Mouse (Mus musculus) embryonic stem cell, embryonic (primary cell): ENCODE data around the gene Gm12830.

Experiments
- CTCF ChIA-PET, 4 experiments: fragments of 300-600 bp in 2 of 4; fragments of 350-600 bp in 2 of 4; sonication (Branson Sonifier 250); formaldehyde crosslinking; loops; one replicate each; lab custom pipeline; 2022; ENCODE audit warnings: inconsistent platforms in 2 of 4; lab: Charles Lee
- POLR2A ChIA-PET, 4 experiments: fragments of 300-600 bp in 2 of 4; fragments of 350-600 bp in 2 of 4; sonication (Branson Sonifier 250); formaldehyde crosslinking; loops; one replicate each; lab custom pipeline; 2022; ENCODE audit warnings: antibody characterized with exemption in 4 of 4, inconsistent platforms in 1 of 4; lab: Charles Lee

Gene Gm12830

GRCm38 (mm10) chr4:114841336-114841920 lies 19.9 kb downstream of the Gm12830 start:
- ChIA-PET CTCF (no interaction called here), POLR2A (no interaction called here)

DNA sequence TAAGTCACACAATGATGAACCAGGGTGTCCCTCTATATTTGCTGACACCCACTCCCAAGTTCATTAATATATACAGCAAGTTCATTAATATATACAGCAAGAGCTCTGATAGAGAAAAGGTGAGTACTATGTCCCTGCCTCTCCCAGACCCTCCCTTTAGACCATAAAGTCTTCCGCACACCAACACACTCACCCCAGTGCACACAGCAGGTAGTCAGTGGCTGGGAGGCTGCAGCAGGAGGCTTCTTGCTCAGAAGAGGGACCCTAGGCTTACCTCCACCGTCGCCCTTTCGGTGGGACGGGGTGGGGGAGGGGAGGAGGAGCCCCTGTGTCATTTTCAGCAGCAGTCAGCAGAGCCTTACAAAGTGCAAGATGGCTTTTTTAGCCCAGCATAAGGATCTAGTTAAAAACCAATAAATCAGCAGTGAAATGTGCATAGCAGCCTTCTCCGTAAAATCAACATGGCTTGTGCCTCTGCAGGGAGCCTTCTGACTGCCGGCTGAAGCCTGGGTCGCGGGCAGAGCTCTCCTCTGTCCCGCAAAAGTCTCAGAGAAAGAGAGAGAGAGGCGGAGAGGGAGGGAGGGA lies 20.9 kb downstream of the Gm12830 start:
- ChIA-PET CTCF (interaction anchor here in 1 of 4 experiments (0.8 to 1.0 kb wide), 2 partner anchors 66 to 177 kb away, joined by 5 read pairs; partner anchors contain the start of gene Foxd2), POLR2A (interaction anchor here in 2 of 4 experiments (1.0 kb wide), 2 partner anchors 34 to 65 kb away, joined by 3 read pairs; no protein-coding TSS in a partner anchor)

DNA sequence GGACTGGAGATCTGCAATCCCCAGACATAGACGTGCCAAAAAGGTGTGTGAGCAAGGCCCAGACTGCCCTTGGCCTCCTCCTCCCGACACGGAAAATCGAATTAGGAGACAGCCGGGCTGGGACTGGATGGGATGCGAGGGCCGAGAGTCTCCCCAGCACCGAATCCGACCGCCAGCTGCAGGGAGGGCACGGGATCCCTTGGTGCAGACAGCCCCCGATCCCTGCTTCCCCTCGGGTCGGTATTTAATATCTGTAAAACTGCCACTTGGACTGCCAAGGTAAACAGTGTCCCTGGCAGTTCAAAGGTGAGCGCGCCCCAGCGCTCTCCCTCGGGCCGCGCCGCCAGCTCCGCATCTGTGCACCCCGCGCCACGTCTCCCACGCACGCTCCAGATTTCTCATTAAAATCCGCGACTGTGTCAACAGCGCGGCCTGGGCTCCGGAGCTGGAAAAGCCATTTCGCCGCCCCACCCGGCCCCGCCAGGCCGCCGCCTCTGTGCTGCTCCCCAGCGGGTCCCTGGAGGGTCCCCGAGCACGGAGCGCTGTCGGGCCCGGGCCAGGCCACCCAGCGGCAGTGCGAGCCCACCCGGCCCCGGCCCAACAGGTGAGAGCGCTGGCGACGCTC lies 21.7 kb downstream of the Gm12830 start:
- ChIA-PET CTCF (interaction anchor here in 3 of 4 experiments (0.6 to 1.0 kb wide), 4 partner anchors 66 to 463 kb away, joined by 3 to 9 read pairs (median 5); partner anchors contain the start of gene Foxd2 (in 1 of the 3)), POLR2A (interaction anchor here in 3 of 4 experiments (0.6 to 1.0 kb wide), 3 partner anchors 33 to 64 kb away, joined by 3 read pairs; no protein-coding TSS in a partner anchor)

- POLR2A ChIA-PET: no interaction called here
Measured at GRCm38 (mm10) chr4:114844600-114844999, 23.1 kb downstream of the Gm12830 start.

DNA sequence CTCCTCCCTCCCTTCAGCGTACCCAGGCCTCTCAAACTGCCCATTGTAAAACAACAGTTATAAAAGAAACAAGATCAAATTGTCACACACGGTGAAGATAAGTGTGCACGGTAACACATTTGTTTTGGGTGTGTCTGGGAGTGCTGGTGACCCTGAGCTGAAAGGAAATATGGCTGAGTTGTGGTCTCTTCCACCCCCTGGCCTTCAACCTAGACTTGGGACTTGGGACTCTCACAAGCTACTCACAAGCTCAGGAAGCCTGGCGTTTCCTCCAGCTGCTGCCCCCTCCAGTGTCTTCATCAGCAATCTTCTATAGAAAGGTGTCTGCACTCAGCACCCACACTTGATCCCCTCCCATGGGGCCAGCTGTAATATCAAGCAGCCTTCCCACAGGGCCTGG lies 24.1 kb downstream of the Gm12830 start:
- ChIA-PET CTCF (interaction anchor here in 2 of 4 experiments (0.6 to 1.1 kb wide), 2 partner anchors 197 to 1090 kb away, joined by 3 to 4 read pairs; no protein-coding TSS in a partner anchor), POLR2A (interaction anchor here in 1 of 4 experiments (1.2 kb wide), 1 partner anchor 14 kb away, joined by 4 read pairs; no protein-coding TSS in a partner anchor)

More at GRCm38 (mm10) chr4:114844600-114844999, 23.1 kb downstream of the Gm12830 start:
- CTCF ChIA-PET: interaction anchor here in 3 of 4 experiments (0.6 kb wide), 3 partner anchors 42 to 241 kb away, joined by 3 to 4 read pairs (median 4); no protein-coding TSS in a partner anchor

- CTCF ChIA-PET: interaction anchor here in 1 of 4 experiments (1.1 kb wide), 1 partner anchor 198 kb away, joined by 4 read pairs; no protein-coding TSS in a partner anchor
- POLR2A ChIA-PET: interaction anchor here in 1 of 4 experiments (1.2 kb wide), 1 partner anchor 15 kb away, joined by 4 read pairs; no protein-coding TSS in a partner anchor
Measured at GRCm38 (mm10) chr4:114846723-114847122, 25.2 kb downstream of the Gm12830 start.

GRCm38 (mm10) chr4:114853968-114854367 lies 32.4 kb downstream of the Gm12830 start:
- POLR2A ChIA-PET: interaction anchor here in 1 of 4 experiments (0.5 to 0.6 kb wide), 2 partner anchors 136 to 1484 kb away, joined by 4 read pairs; no protein-coding TSS in a partner anchor
- CTCF ChIA-PET: no interaction called here

DNA sequence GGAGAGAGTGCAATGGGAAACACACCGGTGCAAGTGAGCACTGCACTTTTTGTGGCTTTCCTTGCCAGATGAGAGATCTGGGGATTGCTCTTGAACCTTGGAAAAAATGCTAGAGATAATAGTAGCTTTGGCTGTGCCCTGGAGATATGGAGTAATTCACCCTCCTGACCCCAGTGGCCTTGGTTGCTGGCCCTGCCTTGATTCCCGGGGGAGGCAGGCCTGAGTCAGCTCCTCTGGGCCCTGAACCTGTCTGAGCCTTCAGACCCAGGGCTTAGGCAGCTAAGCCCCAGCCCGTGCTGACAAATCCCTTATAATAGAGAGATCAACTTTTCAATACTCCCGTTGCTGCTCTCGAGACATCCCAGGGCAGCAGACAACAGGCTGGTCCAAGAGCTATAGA lies 36.9 kb downstream of the Gm12830 start:
- CTCF ChIA-PET: no interaction called here
- POLR2A ChIA-PET: no interaction called here

DNA sequence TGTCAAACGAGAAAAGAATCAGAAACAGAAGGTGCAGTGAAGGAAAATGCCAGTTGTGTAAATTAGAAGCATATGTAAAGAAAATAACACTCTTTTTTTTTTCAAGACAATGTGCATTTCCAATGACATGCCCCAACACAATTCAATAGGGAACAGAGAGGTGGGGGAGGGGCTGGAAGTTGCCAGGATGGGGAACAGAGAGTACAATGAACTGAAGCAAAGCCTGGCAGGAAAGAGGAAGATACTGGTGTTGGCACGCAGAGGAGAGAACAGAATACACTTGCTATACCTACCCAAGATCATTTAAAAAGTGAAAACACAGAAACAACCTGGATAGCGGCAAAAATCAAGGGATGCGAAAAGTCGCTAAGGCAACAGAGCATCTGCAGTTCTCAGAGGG lies 41.6 kb downstream of the Gm12830 start:
- POLR2A ChIA-PET: no interaction called here
- CTCF ChIA-PET: interaction anchor here in 1 of 4 experiments (0.9 kb wide), 1 partner anchor 13 kb away, joined by 3 read pairs; no protein-coding TSS in a partner anchor

GRCm38 (mm10) chr4:114869765-114870490 lies 48.4 kb downstream of the Gm12830 start:
- CTCF ChIA-PET: no interaction called here
- POLR2A ChIA-PET: no interaction called here

GRCm38 (mm10) chr4:114876441-114876972 lies 55.0 kb downstream of the Gm12830 start:
- ChIA-PET CTCF (interaction anchor here in 1 of 4 experiments (1.4 to 1.5 kb wide), 2 partner anchors 13 to 33 kb away, joined by 3 to 5 read pairs; partner anchors contain the start of gene Foxd2), POLR2A (interaction anchor here in 2 of 4 experiments (1.1 kb wide), 2 partner anchors 9 to 33 kb away, joined by 3 read pairs; no protein-coding TSS in a partner anchor)

DNA sequence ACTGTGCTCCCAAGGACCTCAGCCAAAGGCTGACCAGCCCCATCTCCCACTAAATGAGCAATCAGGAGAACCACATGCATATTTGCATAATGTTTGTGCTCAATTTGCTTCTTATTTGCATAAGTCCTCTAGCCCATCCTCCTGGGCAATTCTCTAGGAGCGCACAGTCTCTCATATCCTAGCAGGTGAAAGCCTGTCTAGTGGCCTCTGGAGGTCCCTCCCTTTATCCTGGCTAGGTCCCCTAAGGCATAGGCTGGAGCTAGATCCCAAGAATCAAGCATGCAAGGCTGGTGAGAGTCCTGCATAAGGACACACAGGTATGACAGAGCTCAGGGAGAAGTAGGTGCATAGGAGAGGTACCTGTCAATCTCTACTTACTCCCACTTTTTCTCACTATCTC lies 60.7 kb downstream of the Gm12830 start:
- ChIA-PET POLR2A (no interaction called here), CTCF (no interaction called here)

DNA sequence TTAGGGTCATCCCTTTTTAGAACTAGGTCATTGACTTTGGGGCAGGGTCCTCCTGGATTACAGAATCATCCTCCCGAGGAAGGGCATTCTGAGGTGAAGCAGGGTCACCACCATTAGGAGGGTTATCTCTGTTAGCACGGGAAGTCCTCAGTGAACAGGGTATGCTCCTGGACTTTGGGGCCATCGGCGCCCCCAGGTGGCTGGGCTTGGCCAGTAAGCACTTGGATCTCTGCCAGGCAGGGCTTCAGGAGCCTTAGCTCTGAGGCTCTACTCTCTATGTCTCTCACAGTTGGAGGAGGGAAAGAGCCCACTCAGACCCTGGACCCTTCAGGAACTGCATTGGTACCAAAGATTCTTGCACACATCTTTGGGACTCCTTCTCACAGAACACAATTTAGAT lies 76.3 kb downstream of the Gm12830 start:
- POLR2A ChIA-PET: no interaction called here

GRCm38 (mm10) chr4:114899885-114900284 lies 78.4 kb downstream of the Gm12830 start:
- ChIA-PET POLR2A (interaction anchor here in 1 of 4 experiments (0.8 to 1.0 kb wide), 3 partner anchors 9 to 13 kb away, joined by 3 read pairs; partner anchors contain the start of gene Foxd2), CTCF (interaction anchor here in 3 of 4 experiments (0.9 to 1.6 kb wide), 5 partner anchors 9 to 234 kb away, joined by 3 to 8 read pairs (median 3); partner anchors contain the start of gene Foxd2 (in 2 of the 3))

More for the DNA sequence above, 76.3 kb downstream of the Gm12830 start:
- CTCF ChIA-PET: interaction anchor here in 1 of 4 experiments (2.3 kb wide), 1 partner anchor 232 kb away, joined by 10 read pairs; no protein-coding TSS in a partner anchor

GRCm38 (mm10) chr4:114900866-114901642 lies 79.5 kb downstream of the Gm12830 start:
- POLR2A ChIA-PET: interaction anchor here in 1 of 4 experiments (0.8 kb wide), 1 partner anchor 8 kb away, joined by 3 read pairs; the partner anchor contains the start of gene Foxd2
- CTCF ChIA-PET: interaction anchor here in 1 of 4 experiments (0.9 to 1.6 kb wide), 3 partner anchors 8 to 235 kb away, joined by 3 to 8 read pairs (median 7); partner anchors contain the start of gene Foxd2

GRCm38 (mm10) chr4:114901643-114902351 lies 80.3 kb downstream of the Gm12830 start:
- POLR2A ChIA-PET: no interaction called here
- CTCF ChIA-PET: interaction anchor here in 2 of 4 experiments (0.8 to 1.5 kb wide), 2 partner anchors 11 to 213 kb away, joined by 3 to 4 read pairs; no protein-coding TSS in a partner anchor
